Mouse (Mus musculus): ENCODE measurements around the gene Riox2. TPM values are rescaled to one million over a fixed set of nuclear protein-coding genes. Genes with fewer than 3 reads are reported as not detected.

Riox2 gene
- polyA plus RNA-seq (2015; fragmentation: Nextera tagmentation; extraction: Ambion mirVana), result 26.6 TPM in 2 replicates

- Histone ChIP-seq H3K4me3 (replicated peaks; ENCODE audit: low read depth, low read length) (peak within 1 kb of the TSS; percentile 63), H3K27me3 (ENCODE audit: insufficient read depth, low read length) (no peaks in the 10 kb centered on the region), H3K4me2 (ENCODE audit: low read length) (peak within 1 kb of the TSS; percentile 58), H3K27ac (peak within 1 kb of the TSS; percentile 63; the same call in 1 of the 2 replicates), H3K4me1 (replicated peaks; ENCODE audit: insufficient read depth, low read length) (peaks cover 6% of the 10 kb centered on the region), H3K36me3 (ENCODE audit: insufficient read depth, low read length) (peaks cover 5% of the 10 kb centered on the region), H3K9me3 (replicated peaks; ENCODE audit: low read length) (no peaks in the 10 kb centered on the region), H3K9ac (ENCODE audit: low read depth, low read length) (peak within 1 kb of the TSS; percentile 64)
- no peak; the same call in 1 of the 2 replicates for TF ChIP-seq CTCF (IDR thresholded peaks at IDR 0.05; ENCODE audit: low read depth)
- 1% methylated on average over 52 of the region's 56 CpGs for WGBS
- ATAC-seq (replicated peaks; ENCODE audit: low FRiP score, low read depth), result peak; percentile 95
- peak; percentile 86 for DNase-seq (ENCODE audit: low spot score)
These were observed at the start of gene Riox2 for GRCm38 (mm10) chr16:59471637-59472278. TSS of gene Riox2 (plus strand) at chr16:59471775.

DNA sequence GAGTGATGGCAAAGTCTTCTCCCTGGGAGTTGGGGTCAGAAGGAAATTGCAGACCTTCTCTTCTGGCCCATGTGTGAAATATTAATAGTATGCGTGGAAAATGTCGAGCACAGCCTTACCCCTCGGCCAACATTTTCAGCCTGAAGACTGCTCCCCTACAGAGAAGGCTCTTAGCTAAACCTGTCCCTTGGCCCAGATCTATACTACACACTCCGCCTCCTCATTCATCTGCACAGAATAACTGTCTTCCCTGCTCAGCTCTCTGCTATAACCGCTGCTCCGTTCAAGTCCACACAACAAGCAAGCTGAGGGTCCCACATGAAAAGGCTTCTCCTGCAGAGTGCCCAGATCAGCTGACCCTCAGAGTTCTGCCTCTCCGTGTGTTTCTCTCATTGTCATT, 43.6 kb upstream of the Riox2 start:
- Histone ChIP-seq H3K9me3 (replicated peaks; ENCODE audit: low read length) (no peaks in the 10 kb centered on the region), H3K36me3 (ENCODE audit: insufficient read depth, low read length) (no peaks in the 10 kb centered on the region), H3K27ac (no peak overlapping the region), H3K27me3 (ENCODE audit: insufficient read depth, low read length) (no peaks in the 10 kb centered on the region), H3K4me1 (replicated peaks; ENCODE audit: insufficient read depth, low read length) (no peaks in the 10 kb centered on the region), H3K9ac (ENCODE audit: low read depth, low read length) (no peak overlapping the region), H3K4me2 (ENCODE audit: low read length) (no peak overlapping the region), H3K4me3 (replicated peaks; ENCODE audit: low read depth, low read length) (no peak overlapping the region)
- DNase-seq (ENCODE audit: low spot score) (no peak), ATAC-seq (replicated peaks; ENCODE audit: low FRiP score, low read depth) (no peak)
- 83% methylated on average over 7 of the region's 7 CpGs for WGBS
- no peak for TF ChIP-seq CTCF (IDR thresholded peaks at IDR 0.05; ENCODE audit: low read depth)

- no peaks in the 10 kb centered on the region for H3K27me3 ChIP-seq (ENCODE audit: insufficient read depth, low read length)
- no peak overlapping the region for H3K9ac ChIP-seq (ENCODE audit: low read depth, low read length)
- no peaks in the 10 kb centered on the region for H3K4me1 ChIP-seq (replicated peaks; ENCODE audit: insufficient read depth, low read length)
- ATAC-seq (replicated peaks; ENCODE audit: low FRiP score, low read depth) (no peak), DNase-seq (ENCODE audit: low spot score) (no peak)
- H3K4me2 ChIP-seq (ENCODE audit: low read length), result no peak overlapping the region
- H3K4me3 ChIP-seq (replicated peaks; ENCODE audit: low read depth, low read length), result no peak overlapping the region
- no peak overlapping the region for H3K27ac ChIP-seq
- no peaks in the 10 kb centered on the region for H3K36me3 ChIP-seq (ENCODE audit: insufficient read depth, low read length)
- WGBS, result 80% methylated on average over 11 of the region's 11 CpGs
- H3K9me3 ChIP-seq (replicated peaks; ENCODE audit: low read length), result no peaks in the 10 kb centered on the region
- no peak for TF ChIP-seq CTCF (IDR thresholded peaks at IDR 0.05; ENCODE audit: low read depth)
These were observed 38.4 kb upstream of the Riox2 start for GRCm38 (mm10) chr16:59433181-59433580.

GRCm38 (mm10) chr16:59444880-59445559, 26.6 kb upstream of the Riox2 start:
- Histone ChIP-seq H3K36me3 (ENCODE audit: insufficient read depth, low read length) (no peaks in the 10 kb centered on the region), H3K9me3 (replicated peaks; ENCODE audit: low read length) (no peaks in the 10 kb centered on the region), H3K4me1 (replicated peaks; ENCODE audit: insufficient read depth, low read length) (no peaks in the 10 kb centered on the region), H3K4me2 (ENCODE audit: low read length) (no peak overlapping the region), H3K27ac (no peak overlapping the region), H3K9ac (ENCODE audit: low read depth, low read length) (no peak overlapping the region), H3K27me3 (ENCODE audit: insufficient read depth, low read length) (no peaks in the 10 kb centered on the region), H3K4me3 (replicated peaks; ENCODE audit: low read depth, low read length) (no peak overlapping the region)
- WGBS, result 45% methylated on average over 7 of the region's 7 CpGs
- peak; percentile 74 for DNase-seq (ENCODE audit: low spot score)
- ATAC-seq (replicated peaks; ENCODE audit: low FRiP score, low read depth), result peak; percentile 85
- no peak for TF ChIP-seq CTCF (IDR thresholded peaks at IDR 0.05; ENCODE audit: low read depth)

DNA sequence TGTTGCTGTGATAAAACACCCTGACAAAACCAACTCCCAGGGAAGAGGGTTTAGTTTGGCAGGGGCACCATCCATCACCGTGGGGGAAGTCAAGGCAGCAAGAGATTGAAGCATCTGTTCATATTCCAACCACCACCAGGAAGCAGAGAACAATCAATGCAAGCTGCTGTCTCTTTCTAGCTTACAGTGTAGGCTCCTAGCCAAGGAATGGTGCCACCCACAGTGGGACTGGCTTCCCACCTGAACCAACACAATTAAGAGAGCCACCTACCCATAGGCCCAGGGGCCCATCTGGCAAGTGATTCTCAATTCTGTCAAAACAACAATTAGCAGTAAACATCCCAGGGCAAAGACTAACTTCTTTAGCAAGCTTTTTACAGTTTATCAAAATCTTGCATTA, 23.4 kb upstream of the Riox2 start:
- H3K4me2 ChIP-seq (ENCODE audit: low read length), result no peak overlapping the region
- ATAC-seq (replicated peaks; ENCODE audit: low FRiP score, low read depth) (no peak), DNase-seq (ENCODE audit: low spot score) (no peak)
- H3K9ac ChIP-seq (ENCODE audit: low read depth, low read length), result no peak overlapping the region
- no peak for TF ChIP-seq CTCF (IDR thresholded peaks at IDR 0.05; ENCODE audit: low read depth)
- no peak overlapping the region for H3K4me3 ChIP-seq (replicated peaks; ENCODE audit: low read depth, low read length)
- 79% methylated on average over 1 of the region's 1 CpGs for WGBS
- no peaks in the 10 kb centered on the region for H3K27me3 ChIP-seq (ENCODE audit: insufficient read depth, low read length)
- no peaks in the 10 kb centered on the region for H3K9me3 ChIP-seq (replicated peaks; ENCODE audit: low read length)
- no peaks in the 10 kb centered on the region for H3K4me1 ChIP-seq (replicated peaks; ENCODE audit: insufficient read depth, low read length)
- no peak overlapping the region for H3K27ac ChIP-seq
- no peaks in the 10 kb centered on the region for H3K36me3 ChIP-seq (ENCODE audit: insufficient read depth, low read length)

GRCm38 (mm10) chr16:59449092-59449491, 22.5 kb upstream of the Riox2 start:
- Histone ChIP-seq H3K4me3 (replicated peaks; ENCODE audit: low read depth, low read length) (no peak overlapping the region), H3K4me1 (replicated peaks; ENCODE audit: insufficient read depth, low read length) (no peaks in the 10 kb centered on the region), H3K9ac (ENCODE audit: low read depth, low read length) (no peak overlapping the region), H3K27ac (no peak overlapping the region), H3K9me3 (replicated peaks; ENCODE audit: low read length) (no peaks in the 10 kb centered on the region), H3K36me3 (ENCODE audit: insufficient read depth, low read length) (no peaks in the 10 kb centered on the region), H3K4me2 (ENCODE audit: low read length) (no peak overlapping the region), H3K27me3 (ENCODE audit: insufficient read depth, low read length) (no peaks in the 10 kb centered on the region)
- no peak for ATAC-seq (replicated peaks; ENCODE audit: low FRiP score, low read depth)
- 0 out of 2 replicates have a peak, but pooled peaks have one; percentile 14 for TF ChIP-seq CTCF (IDR thresholded peaks at IDR 0.05; ENCODE audit: low read depth)
- no peak for DNase-seq (ENCODE audit: low spot score)

Data from kidney, postnatal 0 days (tissue).